Mouse (Mus musculus): ENCODE measurements around the gene Gm10382.

DNA sequence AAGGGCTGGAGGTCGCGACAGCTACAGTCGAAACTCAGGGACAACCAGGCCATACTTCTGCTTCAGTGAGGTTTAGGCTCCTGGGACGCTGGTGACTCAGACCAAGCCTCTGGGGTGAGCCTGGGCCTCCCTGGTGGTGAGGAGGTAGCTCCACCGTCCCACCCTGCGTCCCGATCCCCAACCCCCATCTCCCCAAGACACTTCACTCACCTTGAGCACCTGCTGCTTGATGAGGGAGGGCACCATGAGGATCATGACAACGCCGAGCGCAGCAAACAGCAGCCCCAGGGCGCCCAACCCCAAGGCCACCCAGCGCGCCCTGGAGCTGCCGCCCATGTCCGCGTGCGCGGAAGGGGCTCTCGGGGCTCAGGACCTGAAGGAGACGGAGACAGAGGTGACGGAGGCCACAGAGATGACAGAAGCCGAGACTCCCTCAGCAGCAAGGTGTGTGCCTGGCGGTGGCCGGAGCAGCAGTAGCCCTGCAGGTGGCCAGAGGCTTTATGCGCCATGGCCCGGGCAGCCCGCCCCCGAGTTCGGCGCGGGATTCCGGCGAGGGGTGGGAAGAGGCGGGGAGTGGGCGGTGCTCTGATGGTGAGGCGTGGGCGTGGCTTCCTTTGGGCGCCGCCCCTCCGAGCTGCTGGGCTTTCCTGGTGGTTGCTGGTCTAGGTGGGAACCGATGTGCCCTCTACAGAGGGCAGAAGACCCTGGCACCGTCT is 48.4 kb upstream of the Gm10382 start, which contains the start of gene Scarb1:
- TF ChIP-seq CTCF (IDR thresholded peaks at IDR 0.05; ENCODE audit: control insufficient read depth, insufficient read depth, insufficient read length), result no peak
- no peak for TF ChIP-seq FOSL1 (IDR thresholded peaks at IDR 0.05; ENCODE audit: insufficient read depth, low read length, poor library complexity, severe bottlenecking)
- no peak for TF ChIP-seq MYOG (IDR thresholded peaks at IDR 0.05; ENCODE audit: control insufficient read depth, extremely low read depth, insufficient read length)
